Mouse (Mus musculus): ENCODE measurements around the gene Trpc4ap.

DNA sequence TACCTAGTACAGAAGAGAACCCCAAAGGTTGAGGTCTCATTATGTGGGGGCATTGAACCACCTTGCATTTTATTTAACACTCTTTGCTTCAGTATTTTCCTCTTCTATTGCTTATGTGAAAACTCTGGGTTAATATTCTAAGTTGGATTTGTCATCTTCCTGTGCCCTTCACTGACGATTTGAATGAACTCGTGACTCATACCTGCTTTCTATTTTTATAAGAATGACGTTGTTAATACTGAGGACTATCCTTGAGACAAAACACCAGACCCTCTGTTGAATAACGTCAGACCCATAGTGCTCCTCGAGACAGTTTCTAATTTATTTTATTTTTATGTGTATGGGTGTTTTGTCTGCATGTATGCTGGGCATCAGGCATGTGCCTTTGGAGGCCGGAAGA is 44.8 kb upstream of the Trpc4ap start:
- TF ChIP-seq CTCF (IDR thresholded peaks at IDR 0.05; ENCODE audit: control insufficient read depth, insufficient read depth, low read length) (no peak), POLR2A (IDR thresholded peaks at IDR 0.05; ENCODE audit: borderline replicate concordance, control insufficient read depth, low read depth, low read length) (no peak)
